Mouse (Mus musculus): ENCODE measurements at regions not wholly inside any gene's neighbourhood (a gene's known extent, or its start where the extent isn't known, plus 50 kb on each side); places are given as distances from the start of the nearest gene placed in this dataset.

DNA sequence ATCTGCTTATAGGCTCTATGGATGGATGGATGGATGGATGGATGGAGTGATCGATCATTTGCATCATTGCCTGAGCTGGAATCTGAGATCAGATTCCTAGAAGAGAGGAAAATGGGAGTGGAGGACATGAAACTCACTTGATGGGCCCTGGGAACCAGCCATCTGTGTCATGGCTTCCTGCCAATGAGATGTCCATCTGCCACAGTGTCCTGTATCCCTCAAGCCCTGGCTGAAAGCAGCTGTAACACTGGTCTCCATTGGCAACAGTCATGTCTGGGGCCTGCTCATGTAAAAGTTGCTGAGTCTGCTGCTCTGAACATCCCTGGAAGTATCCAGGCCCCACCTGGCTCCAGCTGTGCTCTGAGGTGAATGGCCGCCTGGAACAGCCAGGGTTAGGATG lies 57.5 kb upstream of the Zdhhc25 start:
- no peak for TF ChIP-seq POLR2A (IDR thresholded peaks at IDR 0.05; ENCODE audit: borderline replicate concordance, control insufficient read depth, low read depth, low read length)
- no peak for TF ChIP-seq CTCF (IDR thresholded peaks at IDR 0.05; ENCODE audit: control insufficient read depth, insufficient read depth, low read length)

Data from bone marrow, adult 2 months (tissue).